Mouse (Mus musculus): ENCODE results near the gene Sbf1.
A peak's percentile ranks its signal among the peaks of the same experiment; 100 is the strongest.

The Sbf1 gene

GRCm38 (mm10) chr15:89315190-89315731, at the start of gene Sbf1:
Gene Sbf1 (minus strand): TSS chr15:89315311.
- peak; percentile 99 for DNase-seq (ENCODE audit: low spot score in 2 of 2)

GRCm38 (mm10) chr15:89363051-89363450, 47.9 kb upstream of the Sbf1 start:
- DNase-seq (ENCODE audit: low spot score in 2 of 2), result no peak

GRCm38 (mm10) chr15:89358784-89359183, 43.7 kb upstream of the Sbf1 start:
- no peak for DNase-seq (ENCODE audit: low spot score in 2 of 2)

- DNase-seq (ENCODE audit: low spot score in 2 of 2), result no peak
Measured at GRCm38 (mm10) chr15:89356372-89356771, 41.3 kb upstream of the Sbf1 start.

GRCm38 (mm10) chr15:89355241-89356187, 40.4 kb upstream of the Sbf1 start, which contains the start of the genes Lmf2 and Ncaph2:
Gene Lmf2 (minus strand): TSS chr15:89355659.
Gene Ncaph2 (plus strand): TSS chr15:89355719.
- peak; percentile 94 to 95 for DNase-seq (ENCODE audit: low spot score in 2 of 2)

- DNase-seq (ENCODE audit: low spot score in 2 of 2), result no peak
Measured at GRCm38 (mm10) chr15:89354455-89354854, 39.3 kb upstream of the Sbf1 start.

GRCm38 (mm10) chr15:89353837-89354236, 38.7 kb upstream of the Sbf1 start:
- DNase-seq (ENCODE audit: low spot score in 2 of 2), result no peak

- DNase-seq (ENCODE audit: low spot score in 2 of 2), result no peak
Measured at GRCm38 (mm10) chr15:89352795-89353194, 37.7 kb upstream of the Sbf1 start.

- no peak for DNase-seq (ENCODE audit: low spot score in 2 of 2)
Measured at GRCm38 (mm10) chr15:89352054-89352453, 36.9 kb upstream of the Sbf1 start.

- no peak for DNase-seq (ENCODE audit: low spot score in 2 of 2)
Measured at GRCm38 (mm10) chr15:89351302-89351701, 36.2 kb upstream of the Sbf1 start.

- peak in 1 of 2 experiments; percentile 58 for DNase-seq (ENCODE audit: low spot score in 2 of 2)
Measured at GRCm38 (mm10) chr15:89350447-89350846, 35.3 kb upstream of the Sbf1 start.

- no peak for DNase-seq (ENCODE audit: low spot score in 2 of 2)
Measured at GRCm38 (mm10) chr15:89343325-89343724, 28.2 kb upstream of the Sbf1 start.

GRCm38 (mm10) chr15:89341678-89342077, 26.6 kb upstream of the Sbf1 start:
- DNase-seq (ENCODE audit: low spot score in 2 of 2), result no peak

- no peak for DNase-seq (ENCODE audit: low spot score in 2 of 2)
Measured at GRCm38 (mm10) chr15:89340136-89340535, 25.0 kb upstream of the Sbf1 start.

- DNase-seq (ENCODE audit: low spot score in 2 of 2), result no peak
Measured at GRCm38 (mm10) chr15:89339696-89340095, 24.6 kb upstream of the Sbf1 start.

- no peak for DNase-seq (ENCODE audit: low spot score in 2 of 2)
Measured at GRCm38 (mm10) chr15:89336422-89336821, 21.3 kb upstream of the Sbf1 start.

- DNase-seq (ENCODE audit: low spot score in 2 of 2), result no peak
Measured at GRCm38 (mm10) chr15:89334774-89335537, 19.8 kb upstream of the Sbf1 start.

- DNase-seq (ENCODE audit: low spot score in 2 of 2), result no peak
Measured at GRCm38 (mm10) chr15:89334271-89334670, 19.2 kb upstream of the Sbf1 start, which contains the start of gene Miox. Gene Miox (plus strand): TSS chr15:89334398.

GRCm38 (mm10) chr15:89326441-89326840, 11.3 kb upstream of the Sbf1 start:
- no peak for DNase-seq (ENCODE audit: low spot score in 2 of 2)

GRCm38 (mm10) chr15:89323656-89324055, 8.5 kb upstream of the Sbf1 start:
- DNase-seq (ENCODE audit: low spot score in 2 of 2), result no peak

GRCm38 (mm10) chr15:89322670-89323522, 7.8 kb upstream of the Sbf1 start, which contains the start of gene Adm2:
Gene Adm2 (plus strand): TSS chr15:89322720.
- DNase-seq (ENCODE audit: low spot score in 2 of 2), result no peak

All from heart, adult 9 months (tissue).